Mouse (Mus musculus): ENCODE data around the gene Trmt112.
A peak's percentile ranks its signal among the peaks of the same experiment; 100 is the strongest.
"Not testable (repeated sequence)": the region's sequence is repeated elsewhere in the genome, so short reads cannot be mapped to it uniquely, and the experiment has no call there.

Gene Trmt112

DNA sequence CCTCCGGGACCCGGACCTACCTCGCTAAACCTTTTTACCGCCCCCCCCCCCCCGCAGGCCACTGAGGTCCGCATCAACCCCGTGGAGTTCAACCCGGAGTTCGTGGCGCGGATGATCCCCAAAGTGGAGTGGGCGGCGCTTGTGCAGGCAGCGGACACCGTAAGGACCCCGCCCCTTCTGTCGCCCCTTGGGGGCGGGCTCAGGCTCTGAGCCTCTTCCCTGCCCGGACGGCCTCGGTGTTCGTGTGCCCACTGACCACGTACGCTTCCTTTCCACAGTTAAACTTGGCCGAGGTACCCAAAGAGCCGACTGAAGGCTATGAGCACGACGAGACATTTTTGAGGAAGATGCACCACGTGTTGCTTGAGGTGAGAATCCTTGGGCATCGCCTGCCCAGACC, 808 bp downstream of the Trmt112 start:
- DNase-seq, result not testable (repeated sequence)

DNA sequence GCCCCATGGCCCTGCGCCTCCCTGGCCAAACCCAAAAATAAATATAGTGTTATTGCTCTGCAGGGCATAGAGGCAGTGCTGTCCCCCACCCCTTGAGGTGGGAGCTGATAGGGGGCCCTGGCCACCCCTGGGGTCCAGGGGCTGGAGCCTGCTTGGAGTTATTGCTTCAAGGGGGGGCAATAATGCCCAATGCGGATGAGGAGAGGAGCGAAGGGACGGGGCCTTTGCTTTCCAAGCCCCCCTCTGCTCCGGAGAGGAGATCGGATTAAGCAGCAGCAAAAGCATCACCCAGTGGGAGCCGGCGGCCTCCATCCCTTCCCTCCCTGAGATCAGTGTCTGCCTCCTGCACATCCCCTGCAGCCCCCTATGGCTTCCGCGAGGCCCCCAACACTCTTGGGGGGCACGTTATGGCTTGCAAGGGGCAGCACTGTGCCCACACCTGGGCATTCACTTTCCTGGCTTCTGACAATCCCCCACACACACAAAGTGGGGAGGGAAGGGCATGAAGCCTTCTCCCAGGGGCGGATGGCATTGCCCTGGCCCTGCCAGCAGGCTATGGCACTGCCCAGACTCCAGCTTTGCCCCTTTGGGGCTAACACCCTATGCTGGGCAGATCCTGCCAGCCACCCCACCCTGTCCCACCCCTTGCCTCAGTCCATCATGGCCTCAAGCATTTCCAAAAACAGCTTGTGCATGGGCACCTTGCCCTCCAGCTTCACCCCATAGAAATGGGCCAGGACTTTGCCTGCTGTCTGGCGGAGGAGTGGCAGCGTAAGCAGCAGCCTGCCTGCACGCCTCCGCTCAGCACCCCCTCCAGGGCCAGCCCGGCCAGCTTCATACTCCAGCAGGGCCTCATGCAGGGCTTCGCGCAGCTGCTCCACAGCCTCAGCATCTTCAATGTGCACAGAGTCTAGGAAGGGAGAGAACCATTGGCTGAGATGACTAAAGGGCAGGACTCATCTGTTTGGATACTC, 1.9 kb downstream of the Trmt112 start:
- DNase-seq, result peak; percentile 34

GRCm38 (mm10) chr19:6912205-6912970, 2.9 kb downstream of the Trmt112 start:
- DNase-seq, result peak; percentile 24

DNA sequence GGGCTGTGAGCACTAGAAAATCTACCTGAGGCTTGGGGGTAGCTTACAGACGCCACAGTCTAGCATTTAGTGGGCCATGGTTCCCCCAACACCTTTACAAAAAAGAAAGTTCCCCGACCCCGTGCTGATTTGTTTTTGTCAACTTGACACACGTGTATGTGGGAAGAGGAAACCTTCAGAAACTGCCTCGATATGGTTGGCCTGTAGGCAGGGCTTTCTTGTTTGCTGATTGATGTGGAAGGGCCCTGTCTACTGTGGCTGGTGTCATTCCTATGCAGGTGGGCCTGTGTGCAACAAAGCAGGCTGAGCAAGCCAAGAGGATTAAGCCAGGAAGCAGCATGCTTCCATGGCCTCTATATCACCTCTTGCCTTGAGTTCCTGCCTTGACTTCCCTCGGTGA, 3.5 kb downstream of the Trmt112 start:
- no peak for DNase-seq

DNA sequence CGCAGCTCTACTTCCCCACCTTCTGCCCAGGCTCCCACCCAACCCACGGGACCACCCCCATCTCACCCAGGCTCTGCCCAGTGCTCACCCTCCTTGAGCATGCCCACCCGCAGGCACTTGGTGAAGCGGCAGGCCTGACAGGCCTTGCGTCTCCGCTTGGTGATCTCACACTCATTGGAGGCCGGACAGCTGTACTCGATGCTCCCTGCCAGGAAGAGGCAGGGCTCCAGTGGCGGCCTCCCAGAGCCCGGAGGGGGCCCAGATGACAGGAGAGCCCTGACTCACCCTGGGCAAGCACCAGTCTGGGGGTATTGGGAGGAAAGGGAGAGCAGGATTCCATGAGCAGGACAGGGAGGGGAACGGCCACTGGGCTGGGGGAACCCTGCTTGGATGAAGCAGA, 4.5 kb downstream of the Trmt112 start:
- DNase-seq, result peak; percentile 22

DNA sequence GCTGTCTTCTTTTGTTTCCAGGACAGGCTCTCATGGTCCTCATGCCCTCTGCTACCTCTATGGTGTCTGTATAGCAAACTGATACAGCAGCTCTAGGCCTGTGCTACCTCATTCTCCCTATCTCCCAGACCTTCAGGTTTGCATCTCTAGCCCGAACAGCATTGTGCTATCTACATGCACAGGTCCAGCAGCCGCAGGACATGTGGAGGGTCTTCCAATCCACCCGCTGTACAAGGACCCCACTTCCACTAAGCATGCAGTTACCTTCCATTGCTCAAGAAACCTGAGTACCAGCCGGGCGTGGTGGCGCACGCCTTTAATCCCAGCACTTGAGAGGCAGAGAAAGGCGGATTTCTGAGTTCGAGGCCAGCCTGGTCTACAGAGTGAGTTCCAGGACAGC, 5.0 kb downstream of the Trmt112 start:
- no peak for DNase-seq

DNA sequence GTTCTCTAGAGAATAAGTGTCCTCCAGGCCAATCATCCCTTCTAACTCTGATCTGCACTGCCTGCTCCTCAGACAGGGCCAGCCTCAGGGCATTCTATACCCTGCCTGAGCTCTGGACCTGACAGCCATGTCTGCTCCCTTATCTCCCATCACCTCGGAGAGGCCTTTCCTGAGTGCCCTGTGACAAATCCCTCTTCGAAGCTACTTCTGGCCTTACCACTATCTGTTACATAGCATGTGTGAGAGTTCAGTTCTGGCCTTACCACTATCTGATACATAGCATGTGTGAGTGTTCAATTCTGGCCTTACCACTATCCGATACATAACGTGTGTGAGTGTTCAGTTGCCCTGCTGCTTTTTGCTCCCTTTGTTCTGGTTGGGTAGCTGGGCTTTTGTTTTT, 5.8 kb downstream of the Trmt112 start:
- DNase-seq, result no peak

GRCm38 (mm10) chr19:6916496-6916895, 7.0 kb downstream of the Trmt112 start:
- DNase-seq, result peak; percentile 13

GRCm38 (mm10) chr19:6918321-6918720, 8.8 kb downstream of the Trmt112 start:
- peak; percentile 12 for DNase-seq

GRCm38 (mm10) chr19:6919431-6919830, 9.9 kb downstream of the Trmt112 start:
- DNase-seq, result peak; percentile 15

GRCm38 (mm10) chr19:6919876-6920740, 10.6 kb downstream of the Trmt112 start:
- DNase-seq, result peak; percentile 57

GRCm38 (mm10) chr19:6920741-6921636, 11.5 kb downstream of the Trmt112 start:
- DNase-seq, result peak; percentile 69

GRCm38 (mm10) chr19:6921647-6922567, 12.4 kb downstream of the Trmt112 start, which contains the start of gene Esrra:
Esrra (minus strand) TSS chr19:6921813.
- peak; percentile 100 for DNase-seq

- peak; percentile 32 for DNase-seq
Observed at GRCm38 (mm10) chr19:6922901-6923735, 13.6 kb downstream of the Trmt112 start.

DNA sequence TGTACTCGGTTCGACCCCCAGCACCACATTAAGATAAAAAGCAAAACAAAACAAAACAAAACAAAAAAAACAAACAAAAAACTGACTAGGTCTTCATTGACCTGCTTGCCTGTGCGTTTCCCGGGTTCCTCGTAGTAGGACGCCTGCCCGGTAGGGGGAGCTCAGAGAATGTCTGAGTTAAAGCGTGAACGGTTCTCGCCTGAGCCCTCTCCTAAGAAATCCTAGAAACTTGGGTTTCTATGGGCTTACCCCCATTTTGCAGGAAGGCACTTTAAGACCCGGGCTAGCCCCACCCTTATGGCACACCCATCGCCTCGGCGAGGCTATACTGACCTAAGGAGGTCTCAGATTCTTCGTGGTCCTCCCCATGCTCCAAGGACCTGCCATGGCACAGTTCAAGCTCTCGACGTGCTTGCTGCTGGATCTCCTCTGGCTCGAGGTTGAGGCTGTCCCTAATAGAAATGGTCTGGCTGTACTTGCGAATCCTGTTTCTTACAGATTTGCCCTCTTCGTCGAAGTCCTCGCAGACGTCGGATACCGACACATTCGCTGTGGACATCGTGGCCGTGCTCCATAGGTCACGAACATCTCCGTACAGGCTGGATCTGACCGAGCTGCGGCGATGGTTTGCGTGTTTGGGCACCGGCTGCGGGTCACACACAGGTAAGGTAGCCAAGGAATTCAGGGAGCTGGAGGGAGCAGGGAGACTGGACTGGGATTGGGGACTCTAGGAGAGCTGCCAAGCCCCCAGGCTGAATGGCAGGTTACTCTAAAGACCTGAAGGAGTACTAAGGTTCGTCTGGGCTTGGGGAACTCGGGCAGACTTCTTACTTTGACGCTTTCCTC, 15.2 kb downstream of the Trmt112 start:
- peak; percentile 92 for DNase-seq

- no peak for DNase-seq
Observed at GRCm38 (mm10) chr19:6925307-6925573, 15.7 kb downstream of the Trmt112 start, which contains the start of gene Catsperz. Catsperz (minus strand) TSS chr19:6925380.

- no peak for DNase-seq
Observed at GRCm38 (mm10) chr19:6925611-6926329, 16.3 kb downstream of the Trmt112 start.

Data from cerebellum, adult 8-10 months (tissue).